Mouse (Mus musculus) thymus, adult 18-20 months (tissue): Measurements from ENCODE around the gene Adamts3.

Experiments
- DNase-seq, 2 experiments: peaks; one replicate each; pipeline ENCODE4 v3.0.0; 2022; ENCODE audit warnings: mixed read lengths in 2 of 2

The Adamts3 gene

DNA sequence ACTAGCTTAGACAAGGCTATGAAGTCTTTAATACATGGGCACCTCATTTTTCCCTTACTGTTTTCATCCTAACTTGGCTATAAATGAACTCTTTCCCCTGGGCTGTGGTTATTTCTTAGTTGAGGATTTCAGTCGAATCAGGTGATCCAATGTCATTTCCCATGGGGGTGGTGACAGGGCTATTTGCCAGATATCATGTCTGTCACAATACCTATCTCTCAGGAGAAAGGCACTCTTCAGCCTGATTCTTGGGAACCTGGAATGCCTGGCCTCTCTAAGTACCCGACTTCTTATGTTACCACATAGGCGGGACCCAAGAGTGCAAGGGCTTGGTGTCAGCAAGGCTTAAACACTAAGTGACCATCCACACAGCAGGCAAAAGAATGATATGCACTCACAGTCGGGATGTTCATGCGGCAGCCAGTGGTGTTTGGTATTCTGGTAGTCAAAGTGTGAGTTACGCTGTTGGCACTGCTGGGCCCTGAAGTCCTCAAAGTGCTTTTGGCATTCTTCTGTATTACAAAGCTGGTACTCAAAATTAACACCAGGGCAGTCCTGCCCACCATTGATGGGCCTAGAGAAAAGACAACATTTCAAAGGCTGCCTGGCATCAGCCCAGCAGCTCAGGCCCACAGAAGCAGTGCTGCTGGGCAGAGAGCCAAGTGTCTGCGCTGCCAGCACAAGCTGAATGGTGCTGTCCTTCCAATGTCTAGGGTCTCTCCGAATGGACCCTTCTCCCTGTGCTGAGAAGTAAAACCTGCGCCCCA lies 181.7 kb downstream of the Adamts3 start:
- no peak for DNase-seq

DNA sequence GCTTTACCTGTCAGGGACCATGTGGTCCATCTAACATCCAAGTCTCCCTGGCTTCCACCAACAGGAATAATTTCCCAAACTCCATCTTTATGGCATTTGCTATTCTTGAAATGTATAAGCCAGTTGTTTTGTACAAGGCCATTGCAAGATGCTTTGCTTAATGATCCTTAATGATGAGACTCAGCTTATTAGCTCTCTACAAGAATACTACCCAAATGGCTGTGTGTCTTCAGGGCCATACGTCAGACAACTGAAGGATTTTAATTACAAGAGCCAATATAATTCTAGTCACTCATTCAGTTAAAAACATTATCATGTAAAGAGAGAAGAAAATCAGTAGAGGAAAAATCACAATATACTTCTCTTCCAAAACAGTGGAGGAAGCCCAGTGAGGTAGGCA lies 195.3 kb downstream of the Adamts3 start:
- DNase-seq = no peak

DNA sequence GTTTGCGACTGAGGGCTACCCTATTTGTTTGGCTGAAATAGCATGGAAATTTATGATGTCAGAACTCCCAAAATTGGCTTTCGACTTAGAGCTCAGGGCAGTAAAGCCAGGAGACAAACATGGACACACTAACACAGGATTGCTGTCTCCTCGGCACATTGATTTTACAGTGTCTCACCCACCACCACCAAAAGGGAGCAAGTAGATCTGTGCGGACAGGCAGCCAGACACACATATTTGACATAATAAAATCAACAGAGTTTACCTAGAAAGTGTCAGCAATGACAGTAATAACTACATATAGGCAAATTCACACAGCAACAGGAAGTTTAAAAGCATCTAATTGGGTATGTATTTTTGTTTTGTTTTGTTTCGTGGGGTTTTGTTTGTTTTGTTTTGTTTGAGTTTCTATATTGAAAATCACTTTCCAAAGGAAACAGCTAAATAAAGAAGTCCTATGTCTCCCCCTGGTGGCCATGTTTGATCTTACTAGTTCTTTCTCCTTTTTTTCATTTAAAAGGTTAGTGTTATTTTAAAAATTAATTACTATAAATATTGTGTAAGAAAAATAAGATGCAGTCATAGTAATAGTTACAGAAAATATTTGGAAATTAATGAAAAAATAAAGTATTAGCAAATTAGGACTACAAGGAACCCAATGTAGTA lies 203.1 kb downstream of the Adamts3 start:
- DNase-seq = no peak

DNA sequence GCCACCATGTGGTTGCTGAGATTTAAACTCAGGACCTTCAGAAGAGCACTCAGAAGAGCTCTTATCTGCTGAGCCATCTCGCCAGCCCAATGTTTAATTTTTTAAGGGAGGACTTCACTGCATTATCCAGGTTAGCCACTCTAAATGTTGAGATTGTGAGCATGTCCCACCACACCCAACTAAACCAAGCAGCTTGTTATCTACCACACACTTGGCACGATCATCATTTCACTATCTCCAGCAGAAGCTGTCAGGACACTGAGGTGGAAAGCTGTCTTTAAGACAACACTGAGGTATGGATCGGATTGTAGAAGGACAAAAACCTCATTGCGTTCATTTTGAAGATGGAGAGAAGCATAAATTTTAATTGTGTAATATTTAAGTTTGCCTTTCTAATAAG lies 205.0 kb downstream of the Adamts3 start:
- no peak for DNase-seq

DNA sequence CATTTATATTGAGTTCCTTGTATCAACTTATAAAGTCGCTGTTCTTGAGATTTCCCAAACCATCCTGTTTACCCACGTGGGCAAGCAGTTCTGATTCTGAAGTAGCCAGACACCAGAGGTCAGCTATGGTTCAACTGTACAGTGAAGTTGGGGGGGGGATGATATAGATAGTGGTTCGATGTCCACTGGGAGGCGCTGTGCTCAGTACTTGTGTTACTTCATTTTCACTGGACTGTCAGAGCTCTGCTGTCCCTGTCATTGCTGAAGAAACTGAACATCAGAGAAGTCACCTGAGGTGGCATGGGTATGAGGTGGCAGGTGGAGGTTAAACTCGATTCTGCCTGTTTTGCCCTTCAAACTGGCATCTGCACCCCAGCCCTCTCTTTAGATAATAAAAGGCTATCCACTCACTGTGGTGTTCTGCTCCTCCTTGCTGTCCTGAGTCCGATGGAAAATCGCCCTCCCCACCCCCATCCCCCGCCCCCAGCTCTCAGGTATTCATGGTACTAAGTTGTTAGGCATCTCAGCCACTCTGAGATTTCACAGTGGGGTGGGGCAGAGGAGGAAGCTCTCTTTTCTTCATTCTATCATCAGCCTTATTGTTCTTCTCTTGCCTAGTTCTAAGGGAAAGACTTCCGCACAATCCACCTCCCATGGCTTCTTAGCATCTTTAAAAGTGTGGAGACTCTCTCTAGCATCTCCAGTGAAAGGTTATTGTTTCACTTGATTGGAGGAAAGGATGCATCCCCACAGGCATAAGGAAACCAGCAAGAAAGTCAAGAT lies 208.9 kb downstream of the Adamts3 start:
- no peak for DNase-seq

DNA sequence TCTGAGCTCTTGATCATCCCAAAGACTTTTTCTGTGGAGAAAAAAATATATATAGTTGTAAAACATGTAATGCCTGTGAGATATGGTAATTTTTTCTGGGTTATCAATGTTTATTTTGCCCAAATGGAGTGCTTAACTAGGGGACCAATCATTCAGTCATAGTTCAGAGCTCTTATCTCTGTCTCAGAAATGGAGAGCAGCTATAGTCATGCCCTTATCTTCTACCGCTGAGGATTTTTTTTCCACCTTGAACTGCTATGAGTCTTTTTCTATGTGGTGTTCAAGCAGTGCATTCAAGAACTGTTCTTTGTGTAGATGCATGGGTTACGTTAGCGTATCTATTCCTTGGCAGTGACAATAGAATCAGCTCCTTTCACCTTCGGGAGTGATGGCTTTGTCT lies 210.2 kb downstream of the Adamts3 start:
- DNase-seq = no peak

DNA sequence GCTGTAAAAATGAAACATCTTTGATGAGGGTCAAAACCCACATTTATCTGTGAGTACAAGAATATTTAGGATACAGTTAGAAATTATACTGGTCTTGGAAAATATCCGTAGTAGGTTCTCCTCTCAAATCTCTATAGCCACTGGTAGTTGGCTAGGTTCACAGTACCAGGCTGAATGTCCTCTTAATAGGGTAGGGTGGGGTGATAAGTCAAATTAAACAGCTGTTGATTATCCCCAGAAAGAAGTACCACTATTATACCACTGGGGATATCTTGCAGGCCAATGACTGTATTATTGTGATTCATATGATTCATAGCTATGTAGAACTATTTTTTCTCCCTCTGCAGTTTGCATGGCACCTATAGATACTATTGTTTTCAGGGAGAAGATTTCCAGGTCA lies 228.8 kb downstream of the Adamts3 start:
- no peak for DNase-seq

DNA sequence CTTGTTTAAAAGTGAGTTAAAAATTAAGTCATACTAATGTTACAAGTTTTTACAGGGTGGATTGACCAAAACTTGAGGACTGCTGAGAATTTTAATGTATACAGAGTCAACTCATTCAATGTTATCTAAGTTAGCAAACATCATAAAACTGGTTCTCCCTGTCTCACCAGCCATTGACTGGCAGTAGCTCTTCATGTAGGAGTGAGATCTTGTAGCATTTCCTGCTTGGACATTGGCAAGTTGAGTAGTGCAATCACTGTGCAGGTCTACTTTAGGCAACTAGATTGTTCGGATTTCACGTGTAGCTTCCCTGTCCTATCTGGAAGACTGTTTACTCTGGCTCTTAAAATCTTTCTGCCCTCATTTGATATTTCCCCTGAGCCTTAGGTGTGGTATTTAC lies 229.3 kb downstream of the Adamts3 start:
- DNase-seq = no peak

DNA sequence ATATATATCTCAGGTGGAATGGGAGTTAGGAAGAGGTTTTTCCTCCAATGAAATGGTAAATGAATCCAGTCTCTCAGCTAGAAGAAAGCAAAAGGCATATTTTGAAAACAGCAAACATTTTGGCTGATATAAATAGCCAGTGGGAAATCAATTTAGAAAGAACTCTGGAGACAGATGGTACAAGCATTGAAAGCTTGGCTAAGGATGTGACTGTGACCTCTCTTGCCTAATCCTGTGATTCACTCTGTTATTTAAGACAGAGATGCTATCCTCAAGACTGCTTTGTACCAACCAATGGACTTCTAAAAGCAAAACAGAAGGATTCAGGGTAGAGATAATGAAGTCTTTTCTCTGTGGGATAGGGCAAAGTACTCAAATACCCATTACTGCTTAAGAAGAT lies 236.2 kb downstream of the Adamts3 start:
- no peak for DNase-seq

DNA sequence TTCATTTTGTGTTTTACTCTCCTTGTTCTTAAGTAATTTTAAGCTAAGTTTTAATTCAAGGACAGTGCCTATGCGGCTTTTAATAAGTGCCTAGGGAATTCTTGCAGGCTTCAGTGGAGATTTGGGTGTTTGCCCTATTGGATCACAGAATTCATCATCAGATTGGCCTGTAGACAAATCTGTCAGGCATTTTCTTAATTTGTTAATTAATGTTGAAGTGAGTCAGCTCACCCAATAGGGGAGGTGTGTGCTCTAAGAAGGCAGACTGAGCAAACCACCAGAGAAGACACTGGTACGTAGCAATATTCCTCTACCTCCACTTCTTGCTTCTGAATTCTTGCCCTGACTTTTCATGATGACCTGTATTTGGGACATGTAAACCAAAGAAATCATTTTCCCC lies 247.7 kb downstream of the Adamts3 start:
- no peak for DNase-seq

DNA sequence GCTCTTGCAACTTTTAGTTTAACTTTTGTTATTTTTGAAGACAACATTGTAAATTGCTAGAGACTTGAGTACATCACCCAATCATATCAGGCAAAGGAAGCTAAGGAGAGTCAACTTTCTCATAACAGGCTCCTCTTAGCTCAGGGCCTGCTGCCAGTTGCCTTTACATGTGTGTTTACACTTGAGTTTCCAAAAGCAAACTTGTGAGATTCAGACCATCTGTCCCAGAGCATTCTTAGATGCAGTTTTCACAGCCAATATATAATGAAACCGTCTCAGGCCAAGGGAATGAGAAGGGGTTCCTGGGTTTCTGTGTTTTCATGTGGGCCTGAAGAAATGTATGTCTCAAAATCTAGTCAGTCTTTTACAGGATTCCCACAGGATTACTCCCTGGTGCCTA lies 251.5 kb downstream of the Adamts3 start:
- DNase-seq = no peak
